Mouse (Mus musculus) heart, embryonic 13.5 days (tissue): ENCODE data around the gene Rbm20. TPM values are rescaled to one million over a fixed set of nuclear protein-coding genes. Genes with fewer than 3 reads are reported as not detected.

ENCODE experiments used
- ATAC-seq: fragments of 200-750 bp; cut with Nextera tagmentation; 2 replicates; pipeline ENCODE4 v1.8.0; 2017; ENCODE audit warnings: moderate TSS enrichment; ENCODE audit not compliant: insufficient number of reproducible peaks, low FRiP score, low TSS enrichment; ENCODE audit errors: extremely low read depth
- H3K27ac ChIP-seq: fragments of 300-500 bp; sonication (generic); replicated peaks from 2 replicates; pipeline ENCODE4 v1.5.1; 2015; ENCODE audit warnings: moderate library complexity, mild to moderate bottlenecking, inconsistent platforms
- H3K27me3 ChIP-seq: fragments of 300-500 bp; sonication (generic); replicated peaks from 2 replicates; pipeline ENCODE4 v1.6.1; 2015; ENCODE audit warnings: mild to moderate bottlenecking, inconsistent platforms
- H3K36me3 ChIP-seq: fragments of 300-500 bp; sonication (generic); 2 replicates; pipeline ENCODE4 v1.6.1; 2015; ENCODE audit warnings: mild to moderate bottlenecking, inconsistent platforms
- H3K4me1 ChIP-seq: fragments of 300-500 bp; sonication (generic); 2 replicates; pipeline ENCODE4 v1.6.1; 2015; ENCODE audit warnings: inconsistent platforms
- H3K4me2 ChIP-seq: fragments of 300-500 bp; sonication (generic); 2 replicates; pipeline ENCODE4 v1.6.1; 2015; ENCODE audit warnings: inconsistent platforms, mild to moderate bottlenecking, moderate library complexity
- H3K4me3 ChIP-seq: fragments of 300-500 bp; sonication (generic); 2 replicates; pipeline ENCODE4 v1.5.1; 2015; ENCODE audit warnings: moderate library complexity, mild to moderate bottlenecking, inconsistent platforms
- H3K9ac ChIP-seq: fragments of 300-500 bp; sonication (generic); 2 replicates; pipeline ENCODE4 v1.6.1; 2015; ENCODE audit warnings: inconsistent platforms, mild to moderate bottlenecking, moderate library complexity
- H3K9me3 ChIP-seq: fragments of 300-500 bp; sonication (generic); 2 replicates; pipeline ENCODE4 v1.6.1; 2016; ENCODE audit warnings: inconsistent platforms
- WGBS: fragments of 180-500 bp; shearing (Covaris S2); methylation state at CpG from one replicate; pipeline ENCODE4 v1.1.7; 2015; ENCODE audit warnings: mixed read lengths; 5-methylcytosine and 5-hydroxymethylcytosine counted together
- polyA plus RNA-seq: library from polyadenylated mRNA; unstranded; fragments of >200 nt; fragmentation: Nextera tagmentation; extraction: Ambion mirVana; gene quantifications from 2 replicates; pipeline ENCODE4 v1.2.1, GENCODE M21; 2015

Gene Rbm20
- polyA plus RNA-seq = 33.1 and 36.3 TPM in 2 replicates

DNA sequence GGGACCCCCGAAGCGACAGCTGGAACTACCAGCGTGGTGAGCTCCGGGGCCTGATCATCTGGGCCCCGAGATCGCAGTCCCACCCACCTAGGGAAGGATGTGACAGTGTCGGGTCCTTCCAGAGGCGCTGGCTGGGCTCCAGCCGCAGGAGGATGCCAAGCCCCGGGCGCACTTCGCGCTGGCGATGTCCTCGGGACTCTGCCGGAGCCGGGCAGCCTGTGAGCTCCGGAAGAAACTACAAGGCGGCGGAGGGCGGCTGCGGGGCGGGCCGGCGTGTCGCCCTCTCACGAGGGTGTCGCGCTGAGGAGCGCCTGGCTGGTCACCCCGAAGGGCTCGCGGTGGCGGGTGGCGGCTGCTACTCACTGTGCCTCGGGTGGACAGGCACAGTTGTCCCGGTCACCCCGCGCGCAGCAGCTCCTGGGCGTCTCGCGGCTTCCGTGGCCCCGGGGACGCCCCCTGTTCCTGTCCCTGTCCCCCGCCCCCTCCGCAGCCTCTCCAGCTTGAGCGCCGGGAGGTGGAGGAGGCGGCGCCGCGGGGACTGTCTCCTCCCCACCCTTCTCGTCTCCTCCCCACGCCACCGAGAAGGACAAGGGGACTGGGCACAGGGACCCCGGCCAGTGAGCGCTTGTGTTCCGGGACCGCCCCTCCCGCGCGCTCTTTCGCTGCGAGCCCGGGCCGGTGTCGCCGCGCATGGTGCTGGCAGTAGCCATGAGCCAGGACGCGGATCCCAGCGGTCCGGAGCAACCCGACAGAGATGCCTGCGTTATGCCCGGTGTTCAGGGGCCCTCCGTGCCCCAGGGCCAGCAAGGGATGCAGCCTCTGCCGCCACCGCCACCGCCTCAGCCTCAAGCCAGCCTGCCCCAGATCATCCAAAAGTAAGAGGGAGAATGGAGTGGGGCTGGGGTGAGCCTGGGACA lies at the start of gene Rbm20:
Gene Rbm20, plus strand, starts transcription at position 589 of the 917 bp plus-strand sequence.
- H3K27me3 ChIP-seq = peaks cover 46% of the 10 kb centered on the region
- H3K36me3 ChIP-seq = no peaks in the 10 kb centered on the region
- peak within 1 kb of the TSS; percentile 74 for H3K4me3 ChIP-seq
- H3K9ac ChIP-seq = peak within 1 kb of the TSS; percentile 97
- WGBS = under 1% methylated on average over 75 of the region's 82 CpGs
- H3K4me1 ChIP-seq = peaks cover 40% of the 10 kb centered on the region
- no peaks in the 10 kb centered on the region for H3K9me3 ChIP-seq
- H3K27ac ChIP-seq = peak within 1 kb of the TSS; percentile 87
- peak; percentile 89 for ATAC-seq
- H3K4me2 ChIP-seq = peak within 1 kb of the TSS; percentile 75

DNA sequence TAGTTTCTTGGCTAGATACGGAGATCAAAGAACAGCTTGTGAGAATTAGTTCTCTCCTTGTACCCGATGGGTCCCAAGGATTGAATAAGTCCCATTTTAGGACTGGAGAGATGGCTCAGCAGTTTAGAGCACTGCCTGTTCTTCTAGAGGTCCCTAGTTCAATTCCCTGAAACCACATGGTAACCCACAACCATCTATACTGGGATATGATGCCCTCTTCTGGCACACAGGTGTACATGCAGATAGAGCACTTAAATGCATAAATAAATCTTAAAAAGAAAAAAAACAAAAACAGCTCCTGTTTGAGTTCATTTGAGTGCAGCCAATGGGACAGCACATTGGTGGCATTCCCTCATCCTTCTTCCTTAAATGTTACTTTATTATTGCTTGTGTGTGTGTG lies 39.1 kb upstream of the Rbm20 start:
- Histone ChIP-seq H3K9ac (no peak overlapping the region), H3K4me2 (no peak overlapping the region), H3K9me3 (no peaks in the 10 kb centered on the region), H3K27ac (no peak overlapping the region), H3K27me3 (no peaks in the 10 kb centered on the region), H3K4me3 (no peak overlapping the region), H3K4me1 (no peaks in the 10 kb centered on the region), H3K36me3 (peaks cover 91% of the 10 kb centered on the region)
- no peak for ATAC-seq
- 90% methylated on average over 2 of the region's 2 CpGs for WGBS

DNA sequence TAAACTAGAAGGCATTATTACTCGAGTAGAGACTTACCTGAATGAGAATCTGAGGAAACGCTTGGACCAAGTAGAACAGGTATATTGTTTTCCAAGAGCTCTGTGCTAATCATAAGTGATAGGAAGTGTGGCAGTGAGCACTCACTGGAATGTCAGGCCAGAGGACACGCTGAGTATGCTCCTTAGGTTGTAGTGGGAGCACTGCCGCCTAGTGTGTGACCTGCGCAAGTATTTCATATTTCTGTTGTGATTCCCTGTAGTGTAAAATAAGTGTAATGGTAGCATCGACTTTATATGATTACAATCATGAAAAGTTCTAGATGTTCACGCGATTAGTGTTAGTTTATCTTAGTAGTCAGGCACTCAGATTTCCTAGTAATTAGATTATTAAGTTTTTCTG lies 38.4 kb upstream of the Rbm20 start:
- Histone ChIP-seq H3K4me1 (no peaks in the 10 kb centered on the region), H3K27me3 (no peaks in the 10 kb centered on the region), H3K9me3 (no peaks in the 10 kb centered on the region), H3K27ac (no peak overlapping the region), H3K36me3 (peaks cover 91% of the 10 kb centered on the region), H3K9ac (no peak overlapping the region), H3K4me2 (no peak overlapping the region), H3K4me3 (no peak overlapping the region)
- ATAC-seq = no peak
- 80% methylated on average over 8 of the region's 8 CpGs for WGBS

DNA sequence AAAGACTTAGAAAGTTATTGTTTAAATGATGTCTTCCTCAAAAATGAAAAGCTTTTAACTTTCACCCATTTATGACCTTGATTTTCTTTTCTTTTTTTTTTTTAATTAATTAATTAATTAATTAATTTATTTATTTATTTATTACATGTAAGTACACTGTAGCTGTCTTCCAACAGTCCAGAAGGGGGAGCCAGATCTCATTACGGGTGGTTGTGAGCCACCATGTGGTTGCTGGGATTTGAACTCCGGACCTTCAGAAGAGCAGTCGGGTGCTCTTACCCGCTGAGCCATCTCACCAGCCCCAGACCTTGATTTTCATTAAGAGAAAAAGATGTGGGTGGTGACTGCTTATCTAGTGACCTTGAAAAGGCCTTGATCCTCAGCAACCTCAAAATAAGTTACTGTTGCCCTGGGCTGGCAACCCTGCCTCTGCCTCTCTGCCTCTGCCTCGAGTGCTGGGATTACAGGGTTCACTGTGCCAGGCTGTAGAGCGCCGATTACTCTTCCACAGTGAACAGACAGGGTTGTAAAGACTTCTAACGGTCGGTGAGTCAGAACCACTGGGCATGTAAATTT lies 33.0 kb upstream of the Rbm20 start:
- 84% methylated on average over 9 of the region's 9 CpGs for WGBS
- ATAC-seq = no peak
- Histone ChIP-seq H3K9me3 (no peaks in the 10 kb centered on the region), H3K4me2 (no peak overlapping the region), H3K9ac (no peak overlapping the region), H3K4me1 (peaks cover 8% of the 10 kb centered on the region), H3K27me3 (no peaks in the 10 kb centered on the region), H3K36me3 (peaks cover 81% of the 10 kb centered on the region), H3K4me3 (no peak overlapping the region), H3K27ac (no peak overlapping the region)

GRCm38 (mm10) chr19:53647301-53647700 lies 29.8 kb upstream of the Rbm20 start:
- 79% methylated on average over 9 of the region's 9 CpGs for WGBS
- Histone ChIP-seq H3K27me3 (no peaks in the 10 kb centered on the region), H3K4me1 (peaks cover 30% of the 10 kb centered on the region), H3K27ac (no peak overlapping the region), H3K4me3 (no peak overlapping the region), H3K9ac (no peak overlapping the region), H3K9me3 (no peaks in the 10 kb centered on the region), H3K4me2 (no peak overlapping the region), H3K36me3 (peaks cover 55% of the 10 kb centered on the region)
- ATAC-seq = no peak

DNA sequence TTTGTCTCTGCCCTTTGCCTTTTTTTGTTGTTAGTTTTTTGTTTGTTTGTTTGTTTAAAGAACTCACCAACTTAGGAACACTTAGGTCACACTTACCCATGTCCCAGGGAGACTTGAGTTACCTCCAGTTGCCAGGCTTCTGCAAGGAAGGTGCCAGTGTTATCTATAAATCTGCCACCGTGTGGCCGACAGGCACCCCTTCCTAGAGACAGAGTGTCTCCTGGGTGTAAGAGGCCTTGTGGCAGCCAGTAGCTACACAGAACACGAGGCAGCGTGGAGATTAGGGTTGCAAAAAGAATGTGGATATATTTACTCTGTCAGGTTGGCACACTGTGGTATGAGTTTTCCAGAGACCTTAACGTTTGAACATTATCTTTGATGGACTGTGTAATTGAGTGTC lies 29.1 kb upstream of the Rbm20 start:
- ATAC-seq = no peak
- 0 out of 2 replicates have a peak overlapping the region, but pooled peaks have one; percentile 36 for H3K27ac ChIP-seq
- no peaks in the 10 kb centered on the region for H3K9me3 ChIP-seq
- 27% methylated on average over 5 of the region's 5 CpGs for WGBS
- no peak overlapping the region for H3K4me3 ChIP-seq
- H3K4me1 ChIP-seq = peaks cover 37% of the 10 kb centered on the region
- 0 out of 2 replicates have a peak overlapping the region, but pooled peaks have one; percentile 1 for H3K9ac ChIP-seq
- peaks cover 51% of the 10 kb centered on the region for H3K36me3 ChIP-seq
- no peak overlapping the region for H3K4me2 ChIP-seq
- no peaks in the 10 kb centered on the region for H3K27me3 ChIP-seq

GRCm38 (mm10) chr19:53648802-53649236 lies 28.3 kb upstream of the Rbm20 start:
- Histone ChIP-seq H3K27ac (peak overlapping the region; percentile 60), H3K9ac (peak overlapping the region; percentile 45), H3K9me3 (no peaks in the 10 kb centered on the region), H3K27me3 (no peaks in the 10 kb centered on the region), H3K4me3 (no peak overlapping the region), H3K36me3 (peaks cover 43% of the 10 kb centered on the region), H3K4me1 (peaks cover 45% of the 10 kb centered on the region), H3K4me2 (peak overlapping the region; percentile 37)
- 35% methylated on average over 10 of the region's 10 CpGs for WGBS
- ATAC-seq = peak; percentile 12; the same call in 1 of the 2 replicates

DNA sequence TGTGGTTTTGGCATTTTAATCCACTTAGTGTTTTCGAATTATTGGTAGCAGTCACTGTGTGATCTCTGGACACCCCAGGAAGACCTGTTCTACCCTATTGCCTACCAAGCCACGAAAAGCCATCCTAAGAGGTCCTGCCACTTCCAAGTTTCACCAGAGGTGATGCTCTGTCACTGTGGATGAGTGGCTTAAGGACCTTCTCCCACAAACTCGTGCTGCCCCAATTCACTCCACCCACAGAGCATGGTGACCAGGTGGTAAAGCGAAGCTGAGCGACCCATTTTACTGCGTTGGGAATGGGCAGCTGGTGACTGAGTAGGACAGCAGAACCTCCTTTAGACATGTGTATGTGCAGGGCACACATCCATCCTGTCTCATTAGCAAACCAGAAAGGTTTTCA lies 27.7 kb upstream of the Rbm20 start:
- Histone ChIP-seq H3K9ac (peak overlapping the region; percentile 45; the same call in 1 of the 2 replicates), H3K9me3 (no peaks in the 10 kb centered on the region), H3K27ac (peak overlapping the region; percentile 60), H3K27me3 (no peaks in the 10 kb centered on the region), H3K36me3 (peaks cover 39% of the 10 kb centered on the region), H3K4me2 (no peak overlapping the region), H3K4me3 (no peak overlapping the region), H3K4me1 (peaks cover 50% of the 10 kb centered on the region)
- ATAC-seq = no peak
- 69% methylated on average over 6 of the region's 6 CpGs for WGBS

DNA sequence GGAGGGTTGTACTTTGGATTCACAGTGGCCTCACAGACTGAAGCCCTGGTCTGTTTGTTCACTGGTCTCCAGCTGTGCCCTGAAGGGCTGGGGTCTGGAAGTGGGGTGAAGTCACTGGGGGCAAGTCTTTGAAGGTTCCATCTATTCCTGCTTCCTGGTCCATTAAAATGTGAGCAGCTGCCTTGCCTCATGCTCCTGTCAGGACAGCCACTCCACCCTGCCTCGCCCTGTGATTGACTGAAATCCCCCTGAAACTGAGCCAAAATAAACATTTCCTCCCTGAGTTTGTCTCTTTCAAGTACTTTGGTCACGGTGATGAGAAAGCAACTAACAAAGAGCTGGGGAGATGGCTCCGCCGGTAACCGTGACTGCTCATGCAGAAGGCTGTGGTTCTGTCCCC lies 27.3 kb upstream of the Rbm20 start:
- Histone ChIP-seq H3K36me3 (peaks cover 36% of the 10 kb centered on the region), H3K27ac (peak overlapping the region; percentile 60; the same call in 1 of the 2 replicates), H3K9ac (no peak overlapping the region), H3K4me3 (no peak overlapping the region), H3K9me3 (no peaks in the 10 kb centered on the region), H3K27me3 (no peaks in the 10 kb centered on the region), H3K4me1 (peaks cover 55% of the 10 kb centered on the region), H3K4me2 (no peak overlapping the region)
- no peak for ATAC-seq
- 57% methylated on average over 5 of the region's 5 CpGs for WGBS

DNA sequence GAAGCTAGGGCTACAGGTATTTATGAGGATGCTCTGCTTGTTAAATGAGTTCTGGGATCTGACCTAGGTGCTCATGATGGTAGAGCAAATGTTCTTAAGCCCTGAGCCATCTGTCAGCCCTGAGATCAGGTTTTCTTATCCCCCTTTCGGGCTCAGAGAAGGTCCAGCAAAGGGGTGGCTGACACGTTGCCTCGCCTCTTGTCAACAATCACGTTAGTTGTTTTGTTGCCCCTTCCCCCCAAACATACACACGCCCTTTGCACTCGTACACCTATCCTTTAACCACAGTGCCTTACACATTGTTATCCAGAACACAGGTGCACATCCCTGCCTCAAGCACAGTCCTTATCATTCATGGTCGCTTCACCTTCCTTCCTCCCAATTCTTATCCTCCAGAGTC lies 26.2 kb upstream of the Rbm20 start:
- H3K27me3 ChIP-seq = no peaks in the 10 kb centered on the region
- H3K4me3 ChIP-seq = no peak overlapping the region
- H3K27ac ChIP-seq = no peak overlapping the region
- H3K9ac ChIP-seq = no peak overlapping the region
- H3K4me1 ChIP-seq = peaks cover 60% of the 10 kb centered on the region
- H3K9me3 ChIP-seq = no peaks in the 10 kb centered on the region
- peaks cover 26% of the 10 kb centered on the region for H3K36me3 ChIP-seq
- H3K4me2 ChIP-seq = no peak overlapping the region
- ATAC-seq = no peak
- WGBS = 68% methylated on average over 7 of the region's 7 CpGs

DNA sequence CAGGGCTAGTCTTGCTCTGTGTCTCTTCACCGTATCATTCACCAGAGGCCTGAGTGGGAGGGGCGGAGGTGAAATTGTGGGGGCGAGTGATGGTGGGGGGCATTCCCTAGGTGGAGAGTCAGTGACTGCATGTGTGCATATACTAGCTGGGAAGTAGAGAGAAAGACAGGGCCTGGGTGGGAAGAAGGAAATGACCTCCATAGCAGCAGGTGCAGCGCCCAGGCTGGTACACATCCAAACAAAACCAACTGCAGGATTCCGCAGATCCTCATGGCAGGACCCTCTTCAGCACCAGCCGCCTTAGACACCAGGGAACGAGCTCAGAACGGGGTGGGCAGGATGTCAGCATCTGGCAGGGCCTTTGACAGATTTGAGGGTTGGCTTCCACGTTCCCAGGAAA lies 24.8 kb upstream of the Rbm20 start:
- ATAC-seq = no peak
- Histone ChIP-seq H3K27ac (peak overlapping the region; percentile 95), H3K4me1 (peaks cover 61% of the 10 kb centered on the region), H3K9ac (0 out of 2 replicates have a peak overlapping the region, but pooled peaks have one; percentile 40), H3K27me3 (no peaks in the 10 kb centered on the region), H3K36me3 (peaks cover 13% of the 10 kb centered on the region), H3K9me3 (no peaks in the 10 kb centered on the region), H3K4me3 (no peak overlapping the region), H3K4me2 (no peak overlapping the region)
- WGBS = 64% methylated on average over 9 of the region's 9 CpGs
